Mouse (Mus musculus) midbrain, embryonic 11.5 days (tissue): Measurements from ENCODE around the gene Gm10643. TPM values are rescaled to one million over a fixed set of nuclear protein-coding genes. Genes with fewer than 3 reads are reported as not detected.

Experiments
- ATAC-seq: fragments of 200-750 bp; cut with Nextera tagmentation; 2 replicates; pipeline ENCODE4 v1.8.0; 2017; ENCODE audit warnings: moderate TSS enrichment, moderate library complexity; ENCODE audit not compliant: low FRiP score
- DNase-seq: peaks from one replicate; pipeline ENCODE4 v3.0.0; 2015; ENCODE audit warnings: low spot score; ENCODE audit errors: missing footprints
- H3K27ac ChIP-seq: fragments of 300-500 bp; sonication (generic); 2 replicates; pipeline ENCODE4 v1.5.1; 2014; ENCODE audit warnings: low read depth, low read length
- H3K27me3 ChIP-seq: fragments of 300-500 bp; sonication (generic); 2 replicates; pipeline ENCODE4 v1.6.1; 2014; ENCODE audit warnings: mild to moderate bottlenecking, low read length, moderate library complexity, mixed read lengths; ENCODE audit not compliant: control insufficient read depth, insufficient read depth
- H3K36me3 ChIP-seq: fragments of 300-500 bp; sonication (generic); 2 replicates; pipeline ENCODE4 v1.6.1; 2014; ENCODE audit warnings: mild to moderate bottlenecking, low read length, moderate library complexity, mixed read lengths; ENCODE audit not compliant: control insufficient read depth, insufficient read depth
- H3K4me1 ChIP-seq: fragments of 300-500 bp; sonication (generic); 2 replicates; pipeline ENCODE4 v1.6.1; 2014; ENCODE audit warnings: low read length; ENCODE audit not compliant: control insufficient read depth, insufficient read depth
- H3K4me2 ChIP-seq: fragments of 300-500 bp; sonication (generic); 2 replicates; pipeline ENCODE4 v1.6.1; 2014; ENCODE audit warnings: mild to moderate bottlenecking, moderate library complexity
- H3K4me3 ChIP-seq: fragments of 300-500 bp; sonication (generic); 2 replicates; pipeline ENCODE4 v1.5.1; 2014; ENCODE audit warnings: low read depth, low read length
- H3K9ac ChIP-seq: fragments of 300-500 bp; sonication (generic); 2 replicates; pipeline ENCODE4 v1.6.1; 2014; ENCODE audit warnings: low read length
- H3K9me3 ChIP-seq: fragments of 300-500 bp; sonication (generic); 2 replicates; pipeline ENCODE4 v1.6.1; 2016; ENCODE audit warnings: low read length; ENCODE audit not compliant: control insufficient read depth
- WGBS: fragments of 180-500 bp; shearing (Covaris S2); extraction: QIAGEN DNeasy Blood & Tissue Kit; methylation state at CpG from one replicate; pipeline ENCODE4 v1.1.7; 2014; 5-methylcytosine and 5-hydroxymethylcytosine counted together
- polyA plus RNA-seq: library from polyadenylated mRNA; unstranded; fragments of >200 nt; fragmentation: Nextera tagmentation; extraction: Ambion mirVana; gene quantifications from 2 replicates; pipeline ENCODE4 v1.2.1, GENCODE M21; 2014

Gm10643 gene
- polyA plus RNA-seq, 1 experiment from 2014 or later: 2.4 TPM

DNA sequence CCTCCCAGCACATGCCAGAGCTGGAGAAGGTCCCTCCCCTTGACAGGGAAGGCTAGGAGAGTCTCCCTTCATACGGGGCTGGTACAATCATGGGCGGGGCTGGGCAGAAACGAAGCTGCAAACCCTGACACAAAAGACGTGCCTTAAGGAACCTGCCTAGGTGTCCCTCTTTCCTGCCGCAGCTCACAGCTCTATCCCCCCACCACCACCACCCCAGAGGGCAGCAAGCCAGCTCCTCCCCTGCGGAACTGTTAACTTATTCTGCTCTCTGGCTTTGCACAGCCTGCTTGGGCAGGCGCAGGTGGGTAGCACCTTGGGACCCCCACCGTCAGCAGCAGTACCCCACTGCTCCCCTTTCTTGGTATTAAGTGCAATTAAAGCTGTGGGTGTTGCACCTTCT, 31.1 kb upstream of the Gm10643 start:
- Histone ChIP-seq H3K4me2 (no peak overlapping the region), H3K27ac (no peak overlapping the region), H3K36me3 (peaks cover 34% of the 10 kb centered on the region), H3K9ac (no peak overlapping the region), H3K4me1 (no peaks in the 10 kb centered on the region), H3K9me3 (no peaks in the 10 kb centered on the region), H3K27me3 (no peaks in the 10 kb centered on the region), H3K4me3 (no peak overlapping the region)
- DNase-seq (peak; percentile 69), ATAC-seq (no peak)
- WGBS: 77% methylated on average over 8 of the region's 8 CpGs

DNA sequence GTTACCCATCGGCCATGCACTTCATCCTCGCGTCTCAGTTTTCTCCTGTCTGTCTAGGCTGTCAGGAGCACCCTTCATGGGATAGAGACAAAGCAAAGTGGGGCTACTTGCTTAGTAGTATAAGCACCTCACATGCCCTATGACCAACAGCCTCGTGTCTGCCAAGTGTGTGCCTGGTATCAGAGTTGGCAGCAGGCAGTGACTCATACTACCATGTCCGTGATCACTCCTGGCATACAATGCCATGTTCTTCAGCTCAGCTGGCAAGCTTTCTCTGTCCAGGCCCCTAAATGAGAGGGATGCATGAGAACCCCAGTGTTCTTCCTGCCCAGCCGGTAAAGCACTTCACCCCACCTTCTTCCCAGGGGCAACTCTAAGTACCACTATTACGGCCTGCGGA, 25.6 kb upstream of the Gm10643 start:
- no peaks in the 10 kb centered on the region for H3K9me3 ChIP-seq
- no peak overlapping the region for H3K4me3 ChIP-seq
- no peak overlapping the region for H3K9ac ChIP-seq
- ATAC-seq (no peak), DNase-seq (no peak)
- H3K27me3 ChIP-seq: no peaks in the 10 kb centered on the region
- no peaks in the 10 kb centered on the region for H3K4me1 ChIP-seq
- WGBS: 94% methylated on average over 8 of the region's 8 CpGs
- H3K36me3 ChIP-seq: peaks cover 14% of the 10 kb centered on the region
- no peak overlapping the region for H3K27ac ChIP-seq
- no peak overlapping the region for H3K4me2 ChIP-seq

DNA sequence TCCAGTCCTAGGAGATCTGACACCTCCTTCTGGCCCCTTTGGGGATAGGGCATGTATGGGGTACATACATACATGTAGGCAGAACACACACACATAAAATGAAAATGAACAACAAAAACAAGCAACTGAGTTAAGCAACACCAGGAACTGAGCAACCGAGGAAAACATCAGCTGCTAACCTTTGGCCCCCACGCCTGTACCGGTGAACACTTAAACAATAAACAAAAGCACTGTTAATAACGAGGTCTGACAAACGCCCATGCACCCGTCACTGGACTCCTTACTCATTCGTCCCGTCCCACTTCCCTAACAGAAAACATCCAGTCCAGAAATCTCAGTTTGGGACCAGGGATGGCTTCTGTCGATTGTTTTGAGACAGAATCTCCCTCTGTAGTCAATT, 24.3 kb upstream of the Gm10643 start:
- Histone ChIP-seq H3K36me3 (peaks cover 13% of the 10 kb centered on the region; the same call in 1 of the 2 replicates), H3K9ac (no peak overlapping the region), H3K9me3 (no peaks in the 10 kb centered on the region), H3K27me3 (no peaks in the 10 kb centered on the region), H3K4me2 (no peak overlapping the region), H3K4me3 (no peak overlapping the region), H3K4me1 (peaks cover 7% of the 10 kb centered on the region), H3K27ac (no peak overlapping the region)
- DNase-seq (no peak), ATAC-seq (no peak)
- 86% methylated on average over 9 of the region's 9 CpGs for WGBS

DNA sequence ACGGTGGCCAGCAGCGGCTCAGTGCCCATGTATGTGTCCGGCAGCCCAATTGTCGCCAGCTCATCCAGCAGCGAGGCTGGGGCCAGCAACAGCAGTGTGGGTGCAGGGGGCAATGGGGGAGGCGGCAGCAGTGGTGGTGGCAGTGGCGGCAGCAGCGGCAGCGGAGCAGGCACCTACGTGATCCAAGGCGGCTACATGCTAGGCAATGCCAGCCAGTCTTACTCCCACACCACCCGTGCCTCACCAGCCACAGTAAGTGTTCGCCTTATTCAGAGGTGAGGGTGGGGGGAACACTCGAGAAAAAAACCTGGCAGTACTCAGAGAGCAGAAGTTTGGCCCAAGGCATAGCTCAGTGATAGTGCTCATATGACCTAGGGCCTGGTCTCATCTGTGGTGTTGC, 22.9 kb upstream of the Gm10643 start:
- WGBS: 92% methylated on average over 14 of the region's 14 CpGs
- H3K27me3 ChIP-seq: no peaks in the 10 kb centered on the region
- no peak for ATAC-seq
- no peaks in the 10 kb centered on the region for H3K9me3 ChIP-seq
- H3K9ac ChIP-seq: no peak overlapping the region
- DNase-seq: no peak
- H3K4me1 ChIP-seq: peaks cover 16% of the 10 kb centered on the region
- peaks cover 11% of the 10 kb centered on the region; the same call in 1 of the 2 replicates for H3K36me3 ChIP-seq
- no peak overlapping the region for H3K4me3 ChIP-seq
- no peak overlapping the region for H3K4me2 ChIP-seq
- H3K27ac ChIP-seq: no peak overlapping the region

DNA sequence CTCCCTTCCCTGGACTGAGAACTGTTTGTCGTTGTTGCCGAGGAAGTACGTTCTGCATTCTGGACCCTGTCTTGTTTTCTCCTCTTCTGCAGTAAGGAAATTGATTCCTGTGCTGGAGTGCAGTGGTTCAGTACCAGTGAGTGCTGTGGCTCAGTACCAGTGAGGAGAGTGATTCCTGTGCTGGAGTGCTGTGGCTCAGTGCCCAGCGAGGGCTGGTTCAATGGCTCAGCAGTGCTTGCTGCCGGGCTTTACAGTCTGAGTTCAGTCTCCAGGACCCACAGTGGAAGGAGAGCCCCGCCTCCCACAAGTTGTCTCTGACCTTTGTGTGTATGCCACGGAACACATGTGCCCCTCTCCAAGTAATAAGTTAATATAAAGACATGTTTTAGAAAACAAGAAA, 22.2 kb upstream of the Gm10643 start:
- Histone ChIP-seq H3K27me3 (no peaks in the 10 kb centered on the region), H3K9ac (no peak overlapping the region), H3K4me1 (peaks cover 16% of the 10 kb centered on the region), H3K9me3 (no peaks in the 10 kb centered on the region), H3K4me2 (no peak overlapping the region), H3K36me3 (peaks cover 13% of the 10 kb centered on the region; the same call in 1 of the 2 replicates), H3K4me3 (no peak overlapping the region), H3K27ac (no peak overlapping the region)
- whole genome bisulfite sequencing: 90% methylated on average over 7 of the region's 7 CpGs
- no peak for ATAC-seq
- no peak for DNase-seq

DNA sequence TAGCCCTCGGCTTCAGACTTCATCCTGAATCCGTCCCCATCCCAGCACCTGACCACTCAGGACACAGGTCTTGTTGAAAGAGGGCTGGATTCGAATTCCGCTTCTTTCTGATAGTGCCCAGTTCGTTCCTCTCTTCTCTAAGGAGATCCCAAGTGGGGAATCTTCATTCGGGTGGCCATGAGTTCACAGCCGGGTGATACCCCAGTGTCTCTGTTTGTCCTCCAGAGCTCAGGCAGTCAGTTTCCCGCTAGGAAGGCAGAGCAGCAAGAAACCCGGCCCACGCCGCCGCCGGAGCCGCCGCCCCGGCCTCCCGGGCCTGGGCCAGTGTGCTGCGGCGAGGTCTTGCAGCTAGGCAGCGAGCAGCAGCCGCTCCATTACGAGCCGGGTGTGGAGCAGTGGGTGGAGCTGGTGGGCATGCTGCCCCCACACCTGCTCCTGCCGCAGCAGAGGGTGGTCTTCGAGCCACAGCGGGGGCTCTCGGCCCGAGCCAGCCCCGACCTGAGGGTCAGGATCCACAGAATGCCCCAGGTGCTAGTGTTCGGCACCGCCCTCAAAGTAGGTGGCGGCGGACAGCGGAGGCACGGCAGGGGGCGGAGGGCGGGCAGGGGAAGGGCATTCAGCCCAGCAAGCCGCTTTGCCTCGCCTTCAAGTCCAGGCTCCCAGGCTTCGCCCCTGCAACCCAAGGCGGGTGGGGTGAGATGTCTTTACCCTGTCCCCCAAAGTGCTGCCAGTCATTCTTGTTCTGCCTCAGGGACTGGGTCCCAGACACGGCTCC, 19.6 kb upstream of the Gm10643 start:
- Histone ChIP-seq H3K36me3 (peaks cover 13% of the 10 kb centered on the region; the same call in 1 of the 2 replicates), H3K4me3 (no peak overlapping the region), H3K9ac (no peak overlapping the region; the same call in 1 of the 2 replicates), H3K4me1 (peaks cover 16% of the 10 kb centered on the region), H3K27ac (no peak overlapping the region), H3K4me2 (0 out of 2 replicates have a peak overlapping the region, but pooled peaks have one; percentile 1), H3K27me3 (no peaks in the 10 kb centered on the region), H3K9me3 (no peaks in the 10 kb centered on the region)
- 29% methylated on average over 41 of the region's 42 CpGs for WGBS
- peak; percentile 38; the same call in 1 of the 2 replicates for ATAC-seq
- peak; percentile 91 for DNase-seq

DNA sequence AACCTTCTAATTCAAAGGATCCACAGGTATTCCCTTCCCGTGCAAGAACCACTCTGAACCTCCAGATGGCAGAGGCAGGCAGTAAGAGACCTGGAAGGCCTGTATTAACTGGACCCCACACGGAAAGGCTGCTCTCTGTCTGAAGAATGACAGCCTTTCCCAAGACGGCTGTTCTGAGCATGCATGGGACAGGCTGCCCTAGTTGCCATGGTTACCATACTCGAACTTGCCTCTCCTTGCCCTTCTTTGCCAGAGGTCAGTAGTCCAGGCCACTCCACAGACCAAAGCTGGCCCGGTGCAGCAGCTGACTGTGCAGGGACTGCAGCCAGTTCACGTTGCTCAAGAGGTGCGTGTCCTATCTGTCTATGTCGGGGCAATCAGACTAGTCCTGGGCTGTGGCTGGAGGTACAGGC, 18.9 kb upstream of the Gm10643 start:
- H3K4me1 ChIP-seq: peaks cover 16% of the 10 kb centered on the region
- H3K27me3 ChIP-seq: no peaks in the 10 kb centered on the region
- no peak overlapping the region for H3K4me3 ChIP-seq
- H3K9me3 ChIP-seq: no peaks in the 10 kb centered on the region
- H3K4me2 ChIP-seq: no peak overlapping the region
- H3K36me3 ChIP-seq: peaks cover 13% of the 10 kb centered on the region; the same call in 1 of the 2 replicates
- H3K27ac ChIP-seq: no peak overlapping the region
- peak; percentile 89 for DNase-seq
- ATAC-seq: peak; percentile 71
- no peak overlapping the region for H3K9ac ChIP-seq
- 19% methylated on average over 8 of the region's 8 CpGs for WGBS

DNA sequence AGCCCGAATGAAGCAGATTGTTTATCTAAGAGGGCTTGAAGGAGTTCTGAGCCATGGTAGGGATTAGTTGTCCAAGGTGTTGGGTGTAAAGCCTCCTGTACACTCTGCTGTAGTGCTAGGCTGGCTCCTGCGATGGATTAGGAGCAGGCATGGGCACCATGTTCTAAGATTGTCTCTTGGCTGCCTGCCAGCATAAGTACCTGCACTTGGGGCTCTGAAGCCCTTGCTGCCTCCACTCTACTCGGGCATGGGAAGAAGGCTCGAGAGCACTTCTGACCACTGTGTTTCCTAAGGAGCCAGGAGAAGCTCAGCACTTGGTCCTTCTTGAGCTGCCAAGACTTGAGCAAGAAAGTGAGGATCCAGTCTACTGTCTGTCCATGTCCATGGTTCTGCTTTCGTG, 14.3 kb upstream of the Gm10643 start:
- WGBS: 93% methylated on average over 5 of the region's 5 CpGs
- H3K4me1 ChIP-seq: peaks cover 8% of the 10 kb centered on the region
- no peak overlapping the region for H3K9ac ChIP-seq
- H3K27me3 ChIP-seq: no peaks in the 10 kb centered on the region
- ATAC-seq (no peak), DNase-seq (no peak)
- H3K27ac ChIP-seq: no peak overlapping the region
- H3K4me3 ChIP-seq: no peak overlapping the region
- peaks cover 7% of the 10 kb centered on the region; the same call in 1 of the 2 replicates for H3K36me3 ChIP-seq
- H3K9me3 ChIP-seq: no peaks in the 10 kb centered on the region
- no peak overlapping the region for H3K4me2 ChIP-seq

DNA sequence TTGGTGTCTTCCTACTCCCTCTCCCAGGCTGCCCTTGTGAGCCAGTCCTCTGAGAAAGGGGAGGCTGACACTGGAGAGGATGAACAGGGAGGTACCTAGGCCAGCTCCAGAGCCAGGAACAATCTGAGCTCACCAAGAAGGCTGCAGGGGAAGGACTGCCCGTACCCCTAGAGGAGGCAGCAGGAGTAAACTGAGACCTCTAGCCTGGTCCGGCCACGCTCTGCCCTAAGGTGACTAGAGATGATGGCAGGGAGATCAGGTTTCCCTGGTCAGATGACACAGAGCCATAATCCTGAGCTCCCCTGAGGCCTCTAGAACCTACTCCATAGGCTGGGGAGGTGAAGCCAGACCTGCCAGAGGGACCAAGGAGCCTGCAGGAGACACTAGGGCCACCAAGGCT, 11.9 kb upstream of the Gm10643 start:
- no peak overlapping the region for H3K4me3 ChIP-seq
- H3K36me3 ChIP-seq: no peaks in the 10 kb centered on the region
- H3K27ac ChIP-seq: no peak overlapping the region
- 84% methylated on average over 3 of the region's 3 CpGs for WGBS
- H3K9me3 ChIP-seq: no peaks in the 10 kb centered on the region
- ATAC-seq (no peak), DNase-seq (no peak)
- no peak overlapping the region for H3K4me2 ChIP-seq
- H3K4me1 ChIP-seq: peaks cover 8% of the 10 kb centered on the region
- H3K27me3 ChIP-seq: no peaks in the 10 kb centered on the region
- no peak overlapping the region for H3K9ac ChIP-seq
